Mouse (Mus musculus): ENCODE results near the gene Adh7. TPM values are rescaled to one million over a fixed set of nuclear protein-coding genes. Genes with fewer than 3 reads are reported as not detected.

Adh7 gene
- polyA plus RNA-seq, 1 experiment from 2014 or later = not detected

DNA sequence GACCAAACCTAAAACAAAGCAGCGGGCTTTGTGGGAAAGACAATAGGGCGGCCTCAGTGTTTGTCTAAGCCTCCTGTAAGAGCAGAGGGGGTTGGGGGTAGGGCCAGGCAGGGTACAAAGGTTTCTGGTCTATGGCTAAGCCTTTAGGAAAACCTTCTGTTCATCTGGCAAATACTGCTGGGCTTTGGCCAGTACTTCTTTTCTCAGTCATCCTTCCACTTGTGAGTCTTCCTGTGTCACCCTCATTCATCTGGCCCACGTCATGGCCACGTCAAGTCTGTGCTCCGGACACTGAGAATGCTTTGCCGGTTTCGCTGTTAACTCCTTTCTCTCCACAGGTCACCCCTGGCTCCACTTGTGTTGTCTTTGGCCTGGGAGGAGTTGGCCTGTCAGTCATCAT is 8.3 kb downstream of the Adh7 start:
- ATAC-seq (replicated peaks; ENCODE audit: insufficient number of reproducible peaks, low FRiP score, low TSS enrichment, low read depth) = no peak
- H3K4me2 ChIP-seq (ENCODE audit: low read depth, low read length) = no peak overlapping the region

GRCm38 (mm10) chr3:138226476-138226875 is 8.9 kb downstream of the Adh7 start:
- no peaks in the 10 kb centered on the region for H3K4me1 ChIP-seq (ENCODE audit: control insufficient read depth, insufficient read depth, low read length)
- H3K27me3 ChIP-seq (ENCODE audit: control insufficient read depth, insufficient read depth, low read length) = no peaks in the 10 kb centered on the region
- H3K27ac ChIP-seq (replicated peaks; ENCODE audit: low read depth, low read length) = no peak overlapping the region
- H3K9me3 ChIP-seq (replicated peaks; ENCODE audit: control insufficient read depth, low read length) = no peaks in the 10 kb centered on the region
- H3K4me2 ChIP-seq (ENCODE audit: low read depth, low read length) = no peak overlapping the region
- WGBS = 90% methylated on average over 6 of the region's 6 CpGs
- H3K36me3 ChIP-seq (replicated peaks; ENCODE audit: control insufficient read depth, insufficient read depth, low read depth, low read length) = no peaks in the 10 kb centered on the region
- ATAC-seq (replicated peaks; ENCODE audit: insufficient number of reproducible peaks, low FRiP score, low TSS enrichment, low read depth) (no peak), DNase-seq (ENCODE audit: low spot score) (no peak)
- no peak overlapping the region for H3K9ac ChIP-seq (replicated peaks; ENCODE audit: low read length)
- no peak overlapping the region for H3K4me3 ChIP-seq (ENCODE audit: low read depth, low read length)

More for the DNA sequence above, 8.3 kb downstream of the Adh7 start:
- Histone ChIP-seq H3K27me3 (ENCODE audit: control insufficient read depth, insufficient read depth, low read length) (no peaks in the 10 kb centered on the region), H3K27ac (replicated peaks; ENCODE audit: low read depth, low read length) (no peak overlapping the region), H3K9me3 (replicated peaks; ENCODE audit: control insufficient read depth, low read length) (no peaks in the 10 kb centered on the region), H3K4me1 (ENCODE audit: control insufficient read depth, insufficient read depth, low read length) (no peaks in the 10 kb centered on the region), H3K36me3 (replicated peaks; ENCODE audit: control insufficient read depth, insufficient read depth, low read depth, low read length) (no peaks in the 10 kb centered on the region), H3K9ac (replicated peaks; ENCODE audit: low read length) (no peak overlapping the region), H3K4me3 (ENCODE audit: low read depth, low read length) (no peak overlapping the region)
- DNase-seq (ENCODE audit: low spot score) = no peak
- WGBS = 59% methylated on average over 7 of the region's 7 CpGs

GRCm38 (mm10) chr3:138227082-138227481 is 9.5 kb downstream of the Adh7 start:
- Histone ChIP-seq H3K9me3 (replicated peaks; ENCODE audit: control insufficient read depth, low read length) (no peaks in the 10 kb centered on the region), H3K4me1 (ENCODE audit: control insufficient read depth, insufficient read depth, low read length) (no peaks in the 10 kb centered on the region), H3K9ac (replicated peaks; ENCODE audit: low read length) (no peak overlapping the region), H3K27ac (replicated peaks; ENCODE audit: low read depth, low read length) (no peak overlapping the region), H3K4me3 (ENCODE audit: low read depth, low read length) (no peak overlapping the region), H3K4me2 (ENCODE audit: low read depth, low read length) (no peak overlapping the region), H3K27me3 (ENCODE audit: control insufficient read depth, insufficient read depth, low read length) (no peaks in the 10 kb centered on the region), H3K36me3 (replicated peaks; ENCODE audit: control insufficient read depth, insufficient read depth, low read depth, low read length) (no peaks in the 10 kb centered on the region)
- DNase-seq (ENCODE audit: low spot score) (no peak), ATAC-seq (replicated peaks; ENCODE audit: insufficient number of reproducible peaks, low FRiP score, low TSS enrichment, low read depth) (no peak)
- WGBS = 80% methylated on average over 2 of the region's 2 CpGs

DNA sequence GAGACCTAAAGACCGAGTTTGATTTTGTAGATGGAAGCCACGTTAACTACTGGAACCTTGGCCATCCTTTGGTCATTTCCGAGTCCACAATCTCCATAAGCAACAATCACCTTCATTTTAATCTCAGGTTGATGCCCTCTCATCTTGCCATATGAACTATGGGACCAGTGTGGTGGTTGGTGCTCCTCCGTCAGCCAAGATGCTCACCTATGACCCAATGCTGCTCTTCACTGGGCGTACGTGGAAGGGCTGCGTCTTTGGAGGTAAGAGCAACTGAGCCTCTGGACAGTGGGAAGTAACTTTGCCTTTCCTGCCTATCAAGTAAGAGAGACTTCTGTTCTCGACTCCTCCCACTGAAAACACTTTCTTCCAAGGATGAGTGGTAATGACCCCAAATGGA is 10.2 kb downstream of the Adh7 start:
- Histone ChIP-seq H3K36me3 (replicated peaks; ENCODE audit: control insufficient read depth, insufficient read depth, low read depth, low read length) (no peaks in the 10 kb centered on the region), H3K4me2 (ENCODE audit: low read depth, low read length) (no peak overlapping the region), H3K9ac (replicated peaks; ENCODE audit: low read length) (no peak overlapping the region), H3K27me3 (ENCODE audit: control insufficient read depth, insufficient read depth, low read length) (no peaks in the 10 kb centered on the region), H3K27ac (replicated peaks; ENCODE audit: low read depth, low read length) (no peak overlapping the region), H3K4me1 (ENCODE audit: control insufficient read depth, insufficient read depth, low read length) (no peaks in the 10 kb centered on the region), H3K4me3 (ENCODE audit: low read depth, low read length) (no peak overlapping the region), H3K9me3 (replicated peaks; ENCODE audit: control insufficient read depth, low read length) (no peaks in the 10 kb centered on the region)
- WGBS = 93% methylated on average over 8 of the region's 8 CpGs
- DNase-seq (ENCODE audit: low spot score) (no peak), ATAC-seq (replicated peaks; ENCODE audit: insufficient number of reproducible peaks, low FRiP score, low TSS enrichment, low read depth) (no peak)

DNA sequence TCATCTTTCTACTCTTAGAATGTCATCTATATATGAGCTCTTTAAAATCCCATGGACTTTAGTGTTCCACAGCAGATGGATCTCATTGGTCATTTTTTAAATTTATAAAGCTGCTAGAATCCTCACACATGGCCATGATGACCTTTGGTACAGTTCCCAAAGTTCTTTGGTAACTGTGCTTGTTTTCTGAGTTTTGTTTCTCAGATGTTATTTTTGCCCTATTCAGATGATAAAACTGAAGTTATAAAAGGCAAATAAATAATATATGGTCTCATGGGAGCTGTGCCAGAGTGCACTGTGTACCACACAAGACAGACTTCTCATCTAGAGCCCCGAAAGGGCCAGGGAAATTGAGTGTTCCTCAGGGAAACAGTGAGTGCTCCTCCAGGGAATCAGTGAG is 11.9 kb downstream of the Adh7 start:
- H3K9ac ChIP-seq (replicated peaks; ENCODE audit: low read length) = no peak overlapping the region
- no peak overlapping the region for H3K27ac ChIP-seq (replicated peaks; ENCODE audit: low read depth, low read length)
- ATAC-seq (replicated peaks; ENCODE audit: insufficient number of reproducible peaks, low FRiP score, low TSS enrichment, low read depth) (no peak), DNase-seq (ENCODE audit: low spot score) (no peak)
- H3K36me3 ChIP-seq (replicated peaks; ENCODE audit: control insufficient read depth, insufficient read depth, low read depth, low read length) = no peaks in the 10 kb centered on the region
- no peaks in the 10 kb centered on the region for H3K4me1 ChIP-seq (ENCODE audit: control insufficient read depth, insufficient read depth, low read length)
- H3K9me3 ChIP-seq (replicated peaks; ENCODE audit: control insufficient read depth, low read length) = no peaks in the 10 kb centered on the region
- no peak overlapping the region for H3K4me2 ChIP-seq (ENCODE audit: low read depth, low read length)
- H3K4me3 ChIP-seq (ENCODE audit: low read depth, low read length) = no peak overlapping the region
- WGBS = 95% methylated on average over 1 of the region's 1 CpGs
- H3K27me3 ChIP-seq (ENCODE audit: control insufficient read depth, insufficient read depth, low read length) = no peaks in the 10 kb centered on the region

DNA sequence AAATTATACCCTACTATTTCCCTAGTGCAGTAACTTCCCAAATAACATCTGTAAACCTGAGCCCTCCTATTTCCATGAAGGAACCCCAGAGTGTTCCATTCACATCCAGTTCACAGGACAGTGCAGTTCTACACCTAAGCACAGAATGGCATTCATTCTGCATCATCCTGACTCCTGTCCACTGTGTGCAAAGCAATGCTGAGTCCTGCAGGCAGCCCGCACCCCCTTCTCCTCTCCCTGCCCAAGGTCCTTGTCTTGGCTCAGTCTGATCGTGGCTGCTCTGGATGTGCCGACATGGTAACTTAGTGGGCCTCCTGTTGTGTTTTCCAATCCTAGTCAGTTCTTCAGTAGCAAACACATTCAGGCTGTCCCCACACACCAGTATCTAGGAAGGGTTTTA is 12.7 kb downstream of the Adh7 start:
- no peak overlapping the region for H3K9ac ChIP-seq (replicated peaks; ENCODE audit: low read length)
- H3K27me3 ChIP-seq (ENCODE audit: control insufficient read depth, insufficient read depth, low read length) = no peaks in the 10 kb centered on the region
- H3K4me2 ChIP-seq (ENCODE audit: low read depth, low read length) = no peak overlapping the region
- WGBS = 82% methylated on average over 3 of the region's 3 CpGs
- H3K27ac ChIP-seq (replicated peaks; ENCODE audit: low read depth, low read length) = no peak overlapping the region
- H3K36me3 ChIP-seq (replicated peaks; ENCODE audit: control insufficient read depth, insufficient read depth, low read depth, low read length) = no peaks in the 10 kb centered on the region
- H3K4me1 ChIP-seq (ENCODE audit: control insufficient read depth, insufficient read depth, low read length) = no peaks in the 10 kb centered on the region
- ATAC-seq (replicated peaks; ENCODE audit: insufficient number of reproducible peaks, low FRiP score, low TSS enrichment, low read depth) (no peak), DNase-seq (ENCODE audit: low spot score) (no peak)
- H3K9me3 ChIP-seq (replicated peaks; ENCODE audit: control insufficient read depth, low read length) = no peaks in the 10 kb centered on the region
- no peak overlapping the region for H3K4me3 ChIP-seq (ENCODE audit: low read depth, low read length)

GRCm38 (mm10) chr3:138231531-138231930 is 14.0 kb downstream of the Adh7 start:
- Histone ChIP-seq H3K9me3 (replicated peaks; ENCODE audit: control insufficient read depth, low read length) (no peaks in the 10 kb centered on the region), H3K4me2 (ENCODE audit: low read depth, low read length) (no peak overlapping the region), H3K27me3 (ENCODE audit: control insufficient read depth, insufficient read depth, low read length) (no peaks in the 10 kb centered on the region), H3K36me3 (replicated peaks; ENCODE audit: control insufficient read depth, insufficient read depth, low read depth, low read length) (no peaks in the 10 kb centered on the region), H3K4me1 (ENCODE audit: control insufficient read depth, insufficient read depth, low read length) (no peaks in the 10 kb centered on the region), H3K4me3 (ENCODE audit: low read depth, low read length) (no peak overlapping the region), H3K27ac (replicated peaks; ENCODE audit: low read depth, low read length) (no peak overlapping the region), H3K9ac (replicated peaks; ENCODE audit: low read length) (no peak overlapping the region)
- ATAC-seq (replicated peaks; ENCODE audit: insufficient number of reproducible peaks, low FRiP score, low TSS enrichment, low read depth) (no peak), DNase-seq (ENCODE audit: low spot score) (no peak)
- 86% methylated on average over 2 of the region's 2 CpGs for WGBS

GRCm38 (mm10) chr3:138236546-138237163 is 19.1 kb downstream of the Adh7 start:
- whole genome bisulfite sequencing = 84% methylated on average over 11 of the region's 11 CpGs
- DNase-seq (ENCODE audit: low spot score) (no peak), ATAC-seq (replicated peaks; ENCODE audit: insufficient number of reproducible peaks, low FRiP score, low TSS enrichment, low read depth) (no peak)
- Histone ChIP-seq H3K9ac (replicated peaks; ENCODE audit: low read length) (no peak overlapping the region), H3K36me3 (replicated peaks; ENCODE audit: control insufficient read depth, insufficient read depth, low read depth, low read length) (no peaks in the 10 kb centered on the region), H3K27me3 (ENCODE audit: control insufficient read depth, insufficient read depth, low read length) (no peaks in the 10 kb centered on the region), H3K9me3 (replicated peaks; ENCODE audit: control insufficient read depth, low read length) (no peaks in the 10 kb centered on the region), H3K4me1 (ENCODE audit: control insufficient read depth, insufficient read depth, low read length) (no peaks in the 10 kb centered on the region), H3K27ac (replicated peaks; ENCODE audit: low read depth, low read length) (no peak overlapping the region), H3K4me3 (ENCODE audit: low read depth, low read length) (no peak overlapping the region), H3K4me2 (ENCODE audit: low read depth, low read length) (no peak overlapping the region)
